Mouse (Mus musculus) lung, adult 2 months (tissue): ENCODE measurements around the gene Scyl2.

ENCODE experiments used
- CTCF ChIP-seq: fragments of 200-500 bp; IDR thresholded peaks from 2 replicates; pipeline ENCODE4 v1.5.1; 2011; ENCODE audit warnings: mild to moderate bottlenecking, low read length, control low read depth; ENCODE audit not compliant: insufficient read depth
- POLR2A ChIP-seq: fragments of 200-500 bp; IDR thresholded peaks from 2 replicates; pipeline ENCODE4 v1.6.1; 2011; ENCODE audit warnings: low read depth, mild to moderate bottlenecking, control low read depth, low read length, borderline replicate concordance; ENCODE audit errors: extremely low read depth

- no peak for TF ChIP-seq CTCF
- TF ChIP-seq POLR2A = no peak
Observed at GRCm38 (mm10) chr10:89592797-89593196, 93.3 kb downstream of the Scyl2 start.
